10 mouse cellular contexts compared by ENCODE assay signal in genomic region chr1:59009250-59009649, GRCm38 (mm10). TPM values are rescaled to one million over a fixed set of nuclear protein-coding genes. Genes with fewer than 3 reads are reported as not detected.
A peak's percentile ranks its signal among the peaks of the same experiment; 100 is the strongest.
DNase-seq lines count a peak whose midpoint lies in the region; ATAC-seq and TF ChIP-seq lines count a peak whose summit lies in the region.
"Had no signal": no experiment of that assay in that cellular context is flagged by ENCODE, and none has a peak within 500 bp of the region (broad histone marks: within the 10 kb centered on the region; RNA-seq: fewer than 3 reads in every experiment).

No protein-coding gene starts in this region.

- 51% methylated on average over 4 of the region's 4 CpGs for WGBS in forebrain, embryonic 15.5 days
- WGBS in midbrain, embryonic 15.5 days = 46% methylated on average over 4 of the region's 4 CpGs

- H3K27me3 ChIP-seq in forebrain, embryonic 15.5 days = no peaks in the 10 kb centered on the region
- H3K27me3 ChIP-seq in midbrain, embryonic 15.5 days (replicated peaks) = no peaks in the 10 kb centered on the region
- H3K27me3 ChIP-seq: embryonic facial prominence, embryonic 15.5 days; midbrain, embryonic 12.5 days had no signal

- intact Hi-C loops in left cerebral cortex, adult 2 months (cut with DNase I) = loop anchor here (5.0 to 10.0 kb wide), 2 partner anchors 133 to 226 kb away; partner anchors contain the start of gene Als2

- TF ChIP-seq CTCF in left cerebral cortex, adult 2 months (IDR thresholded peaks at IDR 0.05) = peak; percentile 37

- no peaks in the 10 kb centered on the region for H3K4me1 ChIP-seq in forebrain, embryonic 15.5 days
- H3K4me1 ChIP-seq in midbrain, embryonic 15.5 days = no peaks in the 10 kb centered on the region
- H3K4me1 ChIP-seq: embryonic facial prominence, embryonic 15.5 days; midbrain, embryonic 12.5 days had no signal

- ATAC-seq in forebrain, embryonic 15.5 days (replicated peaks) = no peak
- ATAC-seq in midbrain, embryonic 15.5 days (replicated peaks) = no peak

- no peak overlapping the region for H3K27ac ChIP-seq in left cerebral cortex, adult 2 months
- no peak overlapping the region for H3K27ac ChIP-seq in forebrain, embryonic 15.5 days (replicated peaks)
- H3K27ac ChIP-seq in midbrain, embryonic 15.5 days = no peak overlapping the region
- H3K27ac ChIP-seq: embryonic facial prominence, embryonic 15.5 days; midbrain, embryonic 12.5 days had no signal

- no peaks in the 10 kb centered on the region for H3K36me3 ChIP-seq in forebrain, embryonic 15.5 days
- H3K36me3 ChIP-seq in midbrain, embryonic 15.5 days (replicated peaks) = no peaks in the 10 kb centered on the region
- H3K36me3 ChIP-seq: embryonic facial prominence, embryonic 15.5 days; midbrain, embryonic 12.5 days had no signal

- DNase-seq in adrenal gland, adult (ENCODE audit: inconsistent age in 2 of 2, low spot score in 1 of 2) = peak; percentile 26 to 73
- no peak for DNase-seq in adrenal gland, adult 18-20 months (ENCODE audit: low spot score in 2 of 2)
- DNase-seq in left cerebral cortex, adult 2 months (ENCODE audit: extremely low spot score in 1 of 2, low spot score in 2 of 2) = no peak
- no peak for DNase-seq in left cerebral cortex, adult 9 months (ENCODE audit: low spot score in 2 of 2)
- DNase-seq in brain, adult 2 months (ENCODE audit: low read depth, low spot score) = peak; percentile 61
- DNase-seq in lung, postnatal 25 days (ENCODE audit: low spot score) = peak; percentile 17

- no peak overlapping the region for H3K4me2 ChIP-seq in forebrain, embryonic 15.5 days (replicated peaks)
- no peak overlapping the region for H3K4me2 ChIP-seq in midbrain, embryonic 15.5 days
- H3K4me2 ChIP-seq: embryonic facial prominence, embryonic 15.5 days; midbrain, embryonic 12.5 days had no signal

- no peak overlapping the region for H3K4me3 ChIP-seq in left cerebral cortex, adult 2 months
- H3K4me3 ChIP-seq in forebrain, embryonic 15.5 days = no peak overlapping the region
- no peak overlapping the region for H3K4me3 ChIP-seq in midbrain, embryonic 15.5 days
- H3K4me3 ChIP-seq: embryonic facial prominence, embryonic 15.5 days; midbrain, embryonic 12.5 days had no signal

- no peak overlapping the region for H3K9ac ChIP-seq in forebrain, embryonic 15.5 days (replicated peaks)
- H3K9ac ChIP-seq in midbrain, embryonic 15.5 days = no peak overlapping the region
- H3K9ac ChIP-seq: embryonic facial prominence, embryonic 15.5 days; midbrain, embryonic 12.5 days had no signal

- no peaks in the 10 kb centered on the region for H3K9me3 ChIP-seq in forebrain, embryonic 15.5 days
- no peaks in the 10 kb centered on the region for H3K9me3 ChIP-seq in midbrain, embryonic 15.5 days
- H3K9me3 ChIP-seq: embryonic facial prominence, embryonic 15.5 days; midbrain, embryonic 12.5 days had no signal

RNA-seq across cellular contexts. Expression of gene Stradb, which starts 35.9 kb away (rescaled TPM):
- 10 to 100 TPM; 32.7 to 47.4 TPM for total RNA-seq in adrenal gland, adult 18-20 months (2021)
- 10 to 100 TPM; 59.3 to 59.6 TPM for total RNA-seq in left cerebral cortex, adult 2 months (2021)
- 99.6 and 104 TPM in 2 replicates for polyA plus RNA-seq in forebrain, embryonic 15.5 days (2015; fragmentation: Nextera tagmentation; extraction: Ambion mirVana)
- 116 and 117 TPM in 2 replicates for polyA plus RNA-seq in midbrain, embryonic 15.5 days (2015; fragmentation: Nextera tagmentation; extraction: Ambion mirVana)

RNA-seq across cellular contexts. Expression of gene Trak2, which starts 36.0 kb away (rescaled TPM):
- 10 to 100 TPM; 46.3 to 70.8 TPM for total RNA-seq in adrenal gland, adult 18-20 months (2021)
- 100 to 1,000 TPM; 134 to 136 TPM for total RNA-seq in left cerebral cortex, adult 2 months (2021)
- 21.3 and 21.9 TPM in 2 replicates for polyA plus RNA-seq in forebrain, embryonic 15.5 days (2015; fragmentation: Nextera tagmentation; extraction: Ambion mirVana)
- polyA plus RNA-seq in midbrain, embryonic 15.5 days (2015; fragmentation: Nextera tagmentation; extraction: Ambion mirVana) = 18.3 and 18.7 TPM in 2 replicates

Comparison
In these comparisons a context has a peak if more than half of its experiments do, and no peak if none do; other contexts are left out.
1. DNase-seq: peak in adrenal gland, adult (2 of 2), brain, adult 2 months (single experiment) and lung, postnatal 25 days (single experiment); none in adrenal gland, adult 18-20 months (0 of 2), left cerebral cortex, adult 2 months (0 of 2) and left cerebral cortex, adult 9 months (0 of 2).